Mouse (Mus musculus) megakaryocyte progenitor cell, adult 5-6 weeks (primary cell): ENCODE results near the gene Trim24. TPM values are rescaled to one million over a fixed set of nuclear protein-coding genes. Genes with fewer than 3 reads are reported as not detected.
"Not testable (repeated sequence)": the region's sequence is repeated elsewhere in the genome, so short reads cannot be mapped to it uniquely, and the experiment has no call there.

ENCODE experiments used
- ATAC-seq: replicated peaks from 2 replicates; pipeline ENCODE4 v1.8.0; 2016; ENCODE audit warnings: mild to moderate bottlenecking, moderate TSS enrichment, inconsistent platforms; ENCODE audit not compliant: poor library complexity
- total RNA-seq, 2 experiments: library from RNA; stranded (forward) in 1 of 2; stranded (reverse) in 1 of 2; fragments of 157-497, 149-512 nt in 1 of 2; fragments of 200-1000 nt in 1 of 2; gene quantifications; 2 replicates each; pipeline versions ENCODE4 v1.2.3 to v1.2.4; 2015 to 2017

Trim24 gene
- total RNA-seq (2015) (23.4 and 30.3 TPM in 2 replicates), total RNA-seq (2017) (12.0 and 22.4 TPM in 2 replicates)

GRCm38 (mm10) chr6:37870245-37871136 is at the start of gene Trim24:
Gene Trim24, plus strand, starts transcription at chr6:37870811.
- ATAC-seq: peak; percentile 92

GRCm38 (mm10) chr6:37821531-37822051 is 49.0 kb upstream of the Trim24 start:
- ATAC-seq: no peak

GRCm38 (mm10) chr6:37822390-37822789 is 48.2 kb upstream of the Trim24 start:
- no peak for ATAC-seq

GRCm38 (mm10) chr6:37823731-37824130 is 46.9 kb upstream of the Trim24 start:
- no peak for ATAC-seq

- ATAC-seq: not testable (repeated sequence)
These were observed 45.1 kb upstream of the Trim24 start for GRCm38 (mm10) chr6:37825331-37826115.

GRCm38 (mm10) chr6:37828955-37829354 is 41.7 kb upstream of the Trim24 start:
- ATAC-seq: no peak

GRCm38 (mm10) chr6:37829631-37830030 is 41.0 kb upstream of the Trim24 start:
- no peak for ATAC-seq

- no peak for ATAC-seq
These were observed 36.9 kb upstream of the Trim24 start for GRCm38 (mm10) chr6:37833691-37834090.

GRCm38 (mm10) chr6:37836951-37837565 is 33.6 kb upstream of the Trim24 start:
- not testable (repeated sequence) for ATAC-seq

GRCm38 (mm10) chr6:37842779-37843605 is 27.6 kb upstream of the Trim24 start:
- ATAC-seq: 0 out of 2 replicates have a peak, but pooled peaks have one; percentile 20

GRCm38 (mm10) chr6:37843647-37844273 is 26.9 kb upstream of the Trim24 start:
- ATAC-seq: no peak

GRCm38 (mm10) chr6:37844947-37845346 is 25.7 kb upstream of the Trim24 start:
- not testable (repeated sequence) for ATAC-seq

GRCm38 (mm10) chr6:37847531-37847930 is 23.1 kb upstream of the Trim24 start:
- ATAC-seq: not testable (repeated sequence)

GRCm38 (mm10) chr6:37851352-37851751 is 19.3 kb upstream of the Trim24 start:
- peak; percentile 51 for ATAC-seq

GRCm38 (mm10) chr6:37853289-37853688 is 17.3 kb upstream of the Trim24 start:
- ATAC-seq: no peak

- ATAC-seq: peak; percentile 68
These were observed 15.2 kb upstream of the Trim24 start for GRCm38 (mm10) chr6:37855384-37855783.

- ATAC-seq: not testable (repeated sequence)
These were observed 14.3 kb upstream of the Trim24 start for GRCm38 (mm10) chr6:37856300-37856699.

GRCm38 (mm10) chr6:37857196-37857874 is 13.3 kb upstream of the Trim24 start:
- ATAC-seq: no peak

GRCm38 (mm10) chr6:37858126-37858525 is 12.5 kb upstream of the Trim24 start:
- no peak for ATAC-seq
